Mouse (Mus musculus) CD8-positive naive resting alpha-beta T cell, adult 2 months (primary cell): ENCODE measurements around the gene Lrrc39.

Source experiments
- DNase-seq, 2 experiments: peaks; one replicate each; pipeline ENCODE4 v3.0.0; 2022; ENCODE audit warnings: low read depth in 2 of 2, low spot score in 2 of 2

Lrrc39 gene

DNA sequence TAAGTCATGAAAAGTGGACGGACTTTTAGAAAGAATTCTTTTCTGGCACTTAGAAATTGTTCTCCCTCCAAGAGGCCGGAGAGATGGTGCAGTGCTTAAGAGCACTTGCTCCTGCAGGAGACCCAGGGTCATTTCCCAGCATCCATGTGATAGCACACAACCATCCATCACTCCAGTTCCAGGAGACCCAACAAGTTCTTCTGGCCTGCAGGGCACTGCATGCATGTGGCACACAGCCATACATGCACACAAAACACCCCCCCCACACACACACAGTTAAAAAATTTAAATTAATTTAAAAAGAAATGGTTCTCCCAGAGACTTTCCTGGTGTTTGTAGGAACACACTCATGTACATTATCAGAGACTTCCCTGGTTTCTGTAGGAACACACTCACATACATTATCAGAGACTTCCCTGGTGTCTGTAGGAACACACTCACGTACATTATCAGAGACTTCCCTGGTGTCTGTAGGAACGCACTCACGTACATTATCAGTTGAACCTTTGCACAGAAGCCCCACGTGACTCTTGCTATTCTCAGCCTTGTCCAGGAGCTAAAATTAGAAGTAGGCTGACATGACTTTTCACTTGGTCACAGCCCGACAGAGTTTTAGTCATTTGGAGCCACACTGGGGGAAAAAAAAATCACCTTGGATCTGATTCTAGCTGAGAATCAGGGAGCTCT lies at the start of gene Lrrc39:
Lrrc39 (plus strand) TSS at position 566 of the 687 bp plus-strand sequence.
- no peak for DNase-seq

GRCm38 (mm10) chr3:116520141-116520761 lies 42.5 kb upstream of the Lrrc39 start:
- DNase-seq, result no peak

- no peak for DNase-seq
Measured at GRCm38 (mm10) chr3:116529741-116530140, 33.0 kb upstream of the Lrrc39 start.

GRCm38 (mm10) chr3:116530826-116531225 lies 31.9 kb upstream of the Lrrc39 start:
- DNase-seq, result no peak

DNA sequence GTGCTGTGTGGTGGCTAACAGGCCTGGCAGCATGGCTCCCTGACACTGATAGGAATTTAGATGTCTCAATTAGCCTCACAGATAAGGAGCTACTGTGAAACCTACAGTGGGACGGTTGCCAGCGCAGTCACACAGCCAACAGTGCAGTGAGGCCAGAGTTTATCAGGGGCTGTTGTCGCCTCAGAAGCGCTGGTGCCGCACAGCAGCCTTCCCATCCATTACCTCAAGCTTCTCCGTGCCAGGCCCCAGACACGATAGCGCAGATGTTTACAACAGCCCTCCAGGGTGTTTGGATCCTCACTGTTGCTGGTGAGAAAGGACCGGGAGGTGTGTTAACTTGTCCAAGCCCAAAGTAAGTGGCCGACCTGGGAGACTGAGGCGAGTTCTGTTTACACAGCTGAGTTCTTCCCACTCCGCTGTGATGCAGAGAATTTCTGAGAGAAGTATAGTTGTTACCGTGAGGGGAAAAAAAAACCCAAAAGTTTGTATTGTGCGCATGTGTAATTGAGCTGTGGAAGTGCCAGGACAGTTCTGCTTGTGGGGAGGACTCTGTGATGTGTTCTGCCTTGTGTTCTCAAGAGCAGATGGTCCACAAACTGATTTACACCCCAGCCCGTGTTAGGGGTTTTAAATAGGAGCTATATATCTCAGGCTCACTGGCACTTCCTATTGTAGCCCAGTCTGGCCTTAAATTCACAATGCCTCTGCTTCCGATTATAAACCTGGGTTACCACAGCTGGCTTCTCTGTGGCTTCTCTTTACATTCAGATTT lies 26.2 kb upstream of the Lrrc39 start:
- DNase-seq, result no peak

- DNase-seq, result no peak
Measured at GRCm38 (mm10) chr3:116537200-116537573, 25.6 kb upstream of the Lrrc39 start.

- DNase-seq, result no peak
Measured at GRCm38 (mm10) chr3:116542070-116542469, 20.7 kb upstream of the Lrrc39 start.

GRCm38 (mm10) chr3:116542532-116542931 lies 20.2 kb upstream of the Lrrc39 start:
- DNase-seq, result no peak

GRCm38 (mm10) chr3:116547430-116547829 lies 15.3 kb upstream of the Lrrc39 start:
- no peak for DNase-seq

DNA sequence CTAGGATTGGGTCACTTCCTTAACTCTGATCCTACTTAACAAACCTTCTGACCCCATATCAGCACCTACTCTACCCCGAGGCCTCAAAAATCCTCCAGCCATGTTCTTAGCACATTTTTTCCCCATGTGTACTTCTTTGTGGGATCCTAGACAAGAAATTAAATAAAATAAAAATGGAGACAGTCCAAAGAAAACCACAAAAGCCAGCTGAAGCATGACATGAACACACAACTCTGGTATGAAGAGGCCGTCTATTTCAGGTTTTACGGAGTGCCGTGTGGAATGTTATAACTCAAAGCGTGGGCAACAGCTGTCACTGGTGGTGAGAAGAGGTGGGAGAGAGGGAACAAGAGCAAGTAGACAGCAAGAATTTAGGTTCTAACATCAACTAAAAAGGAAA lies 11.4 kb upstream of the Lrrc39 start:
- no peak for DNase-seq

GRCm38 (mm10) chr3:116561315-116561714 lies 1.5 kb upstream of the Lrrc39 start:
- DNase-seq, result peak in 1 of 2 experiments; percentile 9

DNA sequence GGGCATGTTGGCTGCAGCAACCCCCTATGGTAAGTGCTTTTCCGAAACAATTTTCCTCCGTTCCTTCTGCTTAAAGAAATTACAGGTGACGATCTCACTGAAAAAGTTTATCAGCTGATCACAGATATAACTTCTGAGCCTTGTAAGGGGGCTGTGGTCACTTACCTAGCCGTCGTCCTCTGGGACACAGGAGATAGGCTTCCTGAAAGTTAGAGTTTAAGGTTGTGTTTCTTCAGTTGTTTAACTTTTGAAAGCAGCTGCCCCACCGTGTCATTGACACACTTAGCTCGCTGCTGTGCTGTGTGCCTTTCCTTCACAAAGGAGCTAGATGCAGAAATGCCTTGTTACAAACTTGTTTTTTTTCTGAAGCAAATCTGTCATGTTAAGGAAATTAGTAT lies 321 bp downstream of the Lrrc39 start:
- no peak for DNase-seq

DNA sequence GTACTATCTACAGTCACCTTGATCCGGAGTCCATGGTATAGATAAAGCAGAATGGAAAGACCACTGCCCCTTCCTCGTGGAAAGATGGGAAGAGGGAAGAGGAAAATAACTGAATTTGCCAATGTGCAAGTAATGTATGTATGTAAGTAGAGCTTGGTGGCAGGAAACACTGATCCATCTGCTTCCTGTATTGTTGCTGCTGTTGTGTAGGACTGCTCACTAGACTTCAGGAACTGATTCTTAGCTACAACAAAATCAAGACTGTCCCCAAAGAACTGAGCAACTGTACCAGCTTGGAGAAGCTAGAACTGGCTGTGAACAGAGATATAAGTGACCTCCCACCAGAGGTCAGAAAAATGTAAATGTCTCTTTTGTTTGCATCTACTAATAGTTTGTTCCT lies 7.9 kb downstream of the Lrrc39 start:
- no peak for DNase-seq

- DNase-seq, result no peak
Measured at GRCm38 (mm10) chr3:116577286-116577685, 14.5 kb downstream of the Lrrc39 start.

- DNase-seq, result no peak
Measured at GRCm38 (mm10) chr3:116582201-116582600, 19.4 kb downstream of the Lrrc39 start.

DNA sequence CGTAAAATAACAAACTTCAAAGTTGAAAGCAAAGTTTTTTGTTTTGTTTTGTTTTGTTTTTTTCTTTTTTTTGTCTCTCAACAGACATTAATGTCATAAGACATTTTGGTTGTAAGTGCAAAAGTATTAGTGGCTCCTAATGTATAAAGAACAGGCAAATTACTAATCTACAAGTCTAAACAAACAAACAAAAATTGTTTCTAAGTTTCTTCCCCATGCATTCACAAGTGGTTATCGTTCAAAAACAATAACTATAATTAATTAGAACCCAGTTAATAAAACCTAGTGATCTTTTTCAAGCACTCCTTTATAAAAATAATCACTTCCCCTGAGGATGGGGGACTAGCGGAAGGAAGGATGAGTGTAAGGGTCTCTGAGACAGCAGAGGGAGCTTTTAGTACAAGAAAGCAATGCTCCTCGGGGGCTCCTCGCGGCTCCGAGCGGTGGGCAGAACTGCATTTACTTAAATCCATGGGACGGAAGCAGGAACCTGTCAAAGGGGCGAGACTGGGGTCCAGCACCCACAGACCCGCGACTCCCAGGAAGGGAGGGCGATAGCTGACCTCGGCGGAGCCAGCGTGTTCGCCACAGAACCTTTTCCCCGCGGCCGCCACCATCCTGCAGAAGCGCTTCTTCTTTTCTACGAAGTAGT lies 31.4 kb downstream of the Lrrc39 start:
- no peak for DNase-seq

DNA sequence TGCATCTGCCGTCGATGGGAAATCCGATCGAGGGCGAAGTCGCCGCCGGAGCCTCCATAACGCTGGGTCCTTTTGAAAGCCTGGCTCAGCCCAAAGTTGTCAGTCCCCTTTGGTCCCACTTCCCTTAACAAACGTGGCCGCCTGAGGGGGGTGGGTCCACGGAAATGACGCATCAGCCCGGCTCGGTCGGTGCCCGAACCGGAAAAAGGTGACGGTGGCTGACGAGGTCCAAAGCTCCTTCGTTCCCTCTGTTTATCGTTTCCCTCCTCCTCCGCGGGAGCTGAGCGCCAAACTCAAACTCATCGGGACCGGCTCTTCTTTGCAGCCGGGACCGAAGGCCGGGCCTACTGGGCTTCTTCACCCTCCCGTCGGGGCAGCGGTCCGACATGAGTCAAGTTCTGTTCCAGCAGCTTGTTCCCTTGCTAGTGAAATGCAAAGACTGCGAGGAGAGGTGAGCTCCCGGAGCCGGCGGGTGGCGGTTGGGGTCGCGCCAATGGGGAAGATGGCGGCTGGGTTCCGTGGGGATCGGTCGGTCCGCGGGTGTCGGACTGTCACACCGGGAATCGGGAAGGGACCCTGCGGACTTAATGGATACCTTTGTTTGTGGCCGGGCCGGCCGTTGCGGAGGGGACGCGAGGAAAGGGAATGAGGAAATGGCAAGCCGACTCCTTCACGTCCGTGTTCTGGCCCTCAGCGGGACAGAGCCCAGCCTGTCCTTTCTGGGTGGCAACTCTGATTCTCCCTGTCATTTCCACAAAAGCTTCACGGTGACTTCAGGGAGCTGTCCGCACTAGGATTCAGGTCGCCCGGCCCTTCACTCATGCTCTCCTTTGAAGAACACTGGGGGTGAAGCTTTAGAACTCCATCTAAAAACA lies 32.2 kb downstream of the Lrrc39 start, which contains the start of gene Sass6:
Sass6 (plus strand) TSS at position 255 of the 875 bp plus-strand sequence.
- DNase-seq, result peak; percentile 92 to 96

GRCm38 (mm10) chr3:116595603-116595991 lies 32.8 kb downstream of the Lrrc39 start:
- DNase-seq, result no peak

- DNase-seq, result no peak
Measured at GRCm38 (mm10) chr3:116599705-116600104, 36.9 kb downstream of the Lrrc39 start.

DNA sequence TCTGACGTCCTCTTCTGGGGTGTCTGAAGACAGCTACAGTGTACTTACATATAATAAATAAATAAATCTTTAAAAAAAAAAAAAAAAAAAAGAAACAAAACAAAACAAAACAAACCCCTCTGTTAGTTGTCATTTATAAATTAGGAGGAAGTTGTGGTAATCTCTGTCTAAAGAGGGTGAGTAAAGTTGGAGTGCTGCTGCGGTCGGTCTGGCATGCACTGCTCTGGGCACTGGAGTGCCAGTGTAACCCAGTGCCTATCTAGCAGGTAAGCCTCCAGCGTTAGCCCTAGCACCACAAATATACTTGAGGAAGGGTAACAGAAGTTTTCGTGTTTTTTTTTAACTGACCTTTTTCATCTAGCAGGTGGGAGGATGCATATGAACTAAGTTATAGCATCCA lies 38.2 kb downstream of the Lrrc39 start:
- DNase-seq, result no peak

- DNase-seq, result no peak
Measured at GRCm38 (mm10) chr3:116601781-116602180, 39.0 kb downstream of the Lrrc39 start.
